Mouse (Mus musculus) gastrocnemius, postnatal 36 days (tissue): ENCODE data around the gene Sult2b1. TPM values are rescaled to one million over a fixed set of nuclear protein-coding genes. Genes with fewer than 3 reads are reported as not detected.

Experiments used
- DNase-seq, 2 experiments: peaks; one replicate each; pipeline ENCODE4 v3.0.0; 2022
- intact Hi-C: fragments of 180-260 bp; cut with DNase I; formaldehyde crosslinking; loops from one replicate; pipeline ENCODE4 v1.15.1; 2025
- total RNA-seq, 2 experiments: library from RNA; stranded (reverse); gene quantifications; 2 replicates each; pipeline ENCODE4 v1.2.3; 2021

The Sult2b1 gene
- total RNA-seq, 2 experiments from 2014 or later, result not detected

GRCm38 (mm10) chr7:45730727-45731431, 53.6 kb downstream of the Sult2b1 start:
- no peak for DNase-seq
- intact Hi-C loops, result loop anchor here (5.0 kb wide), 1 partner anchor 206 kb away; no protein-coding TSS in a partner anchor

- intact Hi-C loops, result no loop called here
These were observed 56.8 kb downstream of the Sult2b1 start for GRCm38 (mm10) chr7:45727625-45728024.

GRCm38 (mm10) chr7:45726419-45726818, 58.0 kb downstream of the Sult2b1 start:
- no peak for DNase-seq
- intact Hi-C loops, result no loop called here

More at GRCm38 (mm10) chr7:45727625-45728024, 56.8 kb downstream of the Sult2b1 start:
- no peak for DNase-seq

DNA sequence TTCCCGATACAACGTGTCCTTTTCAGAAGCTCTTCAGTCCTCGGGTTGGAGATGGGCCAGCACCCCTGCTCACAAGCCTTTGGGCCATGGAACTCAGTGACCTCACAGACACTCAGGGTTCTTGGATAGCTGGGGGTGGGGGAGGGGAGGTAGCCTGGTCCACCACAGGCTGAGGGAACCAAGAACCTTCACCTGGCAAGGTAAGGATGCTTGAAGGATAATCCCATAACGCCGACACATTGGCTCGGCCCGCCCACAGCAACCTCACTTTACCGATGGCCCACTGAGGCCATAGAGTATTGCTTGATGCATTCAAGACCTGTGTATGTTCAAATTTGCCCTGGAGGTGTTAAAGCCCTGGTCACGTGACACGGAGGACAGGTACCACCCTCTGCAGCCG, 58.8 kb downstream of the Sult2b1 start, which contains the start of gene Spaca4:
Spaca4 (minus strand) TSS at position 101 of the 400 bp plus-strand sequence.
- intact Hi-C loops, result no loop called here
- no peak for DNase-seq

- intact Hi-C loops, result no loop called here
- peak in 1 of 2 experiments; percentile 11 for DNase-seq
These were observed 59.3 kb downstream of the Sult2b1 start for GRCm38 (mm10) chr7:45725151-45725550.

GRCm38 (mm10) chr7:45723781-45724180, 60.7 kb downstream of the Sult2b1 start:
- intact Hi-C loops, result no loop called here
- no peak for DNase-seq

- intact Hi-C loops, result no loop called here
These were observed 61.2 kb downstream of the Sult2b1 start for GRCm38 (mm10) chr7:45723301-45723700.

GRCm38 (mm10) chr7:45722348-45722713, 62.1 kb downstream of the Sult2b1 start:
- intact Hi-C loops, result no loop called here
- peak in 1 of 2 experiments; percentile 22 for DNase-seq

More at GRCm38 (mm10) chr7:45723301-45723700, 61.2 kb downstream of the Sult2b1 start:
- peak in 1 of 2 experiments; percentile 6 for DNase-seq

- DNase-seq, result peak in 1 of 2 experiments; percentile 13
- intact Hi-C loops, result no loop called here
These were observed 62.7 kb downstream of the Sult2b1 start for GRCm38 (mm10) chr7:45721642-45722347.

GRCm38 (mm10) chr7:45721234-45721571, 63.3 kb downstream of the Sult2b1 start:
- intact Hi-C loops, result no loop called here
- DNase-seq, result no peak

DNA sequence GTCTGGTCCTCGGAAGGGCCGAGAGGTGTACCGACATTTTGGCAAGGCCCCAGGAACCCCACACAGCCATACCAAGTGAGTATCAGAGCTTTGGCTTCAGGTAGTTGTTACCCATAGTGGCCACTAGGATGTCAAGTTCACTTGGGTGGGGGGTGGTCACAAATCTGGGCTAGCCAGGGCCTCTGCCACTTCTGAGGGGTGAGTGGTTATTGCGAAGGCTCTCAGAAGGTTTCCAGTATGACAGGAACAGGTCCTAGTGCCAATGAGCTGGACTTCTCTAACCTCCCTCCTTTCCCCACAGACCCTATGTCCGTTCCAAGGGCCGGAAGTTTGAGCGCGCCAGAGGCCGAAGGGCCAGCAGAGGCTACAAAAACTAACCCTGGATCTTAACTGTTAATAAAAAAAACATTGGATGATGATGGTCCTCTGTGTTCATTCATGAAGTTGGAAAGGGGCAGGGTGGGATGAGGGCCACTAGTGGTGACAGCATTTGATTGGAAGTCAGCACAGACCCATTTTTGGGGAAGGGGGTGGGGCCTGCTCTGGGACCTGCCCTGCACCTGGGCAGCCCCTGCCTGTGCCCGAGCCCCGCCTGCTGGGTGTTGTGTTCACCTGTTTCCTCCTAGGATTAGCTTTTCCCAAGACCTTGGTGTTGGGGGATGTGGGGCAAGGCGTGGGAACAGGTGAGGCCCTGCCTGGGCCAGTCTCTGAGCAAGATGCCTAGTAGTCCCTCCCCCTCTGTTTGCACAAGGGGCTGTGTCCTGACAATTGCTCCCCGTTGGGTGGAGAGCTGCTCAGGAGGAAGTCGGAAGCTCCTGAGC, 63.8 kb downstream of the Sult2b1 start, which contains the start of gene Fam83e:
Fam83e (plus strand) TSS at position 800 of the 821 bp plus-strand sequence.
- DNase-seq, result peak in 1 of 2 experiments; percentile 14
- intact Hi-C loops, result no loop called here

DNA sequence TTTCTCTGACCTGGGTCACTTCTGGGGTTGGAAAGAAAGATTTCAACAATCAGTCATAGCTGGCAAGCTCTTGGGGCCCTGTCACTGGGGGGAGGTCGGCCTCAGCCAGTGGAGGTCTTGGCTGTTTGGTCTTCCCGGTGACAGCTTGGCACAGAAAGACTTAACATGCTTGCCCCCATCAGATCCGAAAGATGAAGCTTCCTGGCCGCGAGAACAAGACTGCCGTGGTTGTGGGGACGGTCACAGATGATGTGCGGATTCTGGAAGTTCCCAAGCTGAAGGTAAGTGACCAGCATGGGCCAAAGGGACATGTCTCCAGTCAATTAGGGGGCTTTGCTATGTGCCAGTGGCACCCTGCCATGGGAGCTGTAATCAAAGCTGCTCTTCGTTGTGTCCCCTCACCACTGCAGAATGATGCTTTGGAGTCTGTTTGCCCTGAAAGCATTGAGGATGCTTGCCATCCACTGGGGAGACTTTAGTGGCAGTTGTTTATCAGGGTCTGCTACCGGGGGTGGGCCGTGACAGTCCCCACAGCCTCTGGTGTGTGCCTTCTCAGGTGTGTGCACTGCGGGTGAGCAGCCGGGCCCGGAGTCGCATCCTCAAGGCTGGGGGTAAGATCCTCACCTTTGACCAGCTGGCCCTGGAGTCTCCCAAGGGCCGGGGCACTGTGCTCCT, 64.6 kb downstream of the Sult2b1 start:
- intact Hi-C loops, result no loop called here

GRCm38 (mm10) chr7:45719180-45719579, 65.3 kb downstream of the Sult2b1 start:
- peak in 1 of 2 experiments; percentile 17 for DNase-seq
- intact Hi-C loops, result no loop called here

More for the DNA sequence above, 64.6 kb downstream of the Sult2b1 start:
- DNase-seq, result peak in 1 of 2 experiments; percentile 12

DNA sequence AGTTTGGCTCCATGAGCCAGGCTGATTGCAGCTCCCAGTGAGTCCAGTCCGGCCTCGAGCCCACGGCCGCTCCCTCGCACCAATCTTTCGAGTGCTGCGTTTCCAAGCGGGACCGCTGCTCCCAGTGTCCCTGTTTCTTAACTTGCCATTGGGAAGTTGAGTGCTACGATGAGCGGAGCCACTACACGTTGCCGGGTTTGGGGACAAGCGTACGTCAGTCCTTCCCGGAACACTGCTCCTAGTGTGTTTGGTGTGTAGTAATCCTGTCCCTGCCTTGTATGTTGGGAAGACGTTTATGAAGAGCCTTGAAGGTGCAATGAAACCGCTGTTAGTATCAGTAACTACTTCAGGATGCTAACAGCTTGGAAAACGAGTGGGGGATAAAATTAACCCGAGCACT, 66.1 kb downstream of the Sult2b1 start:
- intact Hi-C loops, result no loop called here

DNA sequence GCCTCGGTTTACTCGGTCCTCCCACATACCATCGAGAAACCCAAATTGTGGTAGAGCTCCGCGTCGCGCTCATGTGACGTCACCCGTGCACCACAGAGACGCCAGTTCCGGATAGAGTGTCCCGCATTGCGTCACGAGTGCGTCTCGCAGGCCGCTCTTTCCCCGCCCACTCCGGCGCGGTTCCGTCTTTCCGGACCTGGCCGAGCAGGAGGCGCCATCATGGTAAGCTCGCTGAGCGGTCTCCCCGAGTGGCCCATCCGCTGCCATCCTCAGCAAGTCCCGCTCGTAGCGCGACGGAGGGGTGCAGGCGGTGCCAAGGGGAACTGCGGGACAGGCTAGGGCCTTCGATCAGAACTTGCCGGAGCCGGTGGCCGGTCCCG, 66.6 kb downstream of the Sult2b1 start, which contains the start of gene Sphk2:
Sphk2 (minus strand) TSS at position 85 of the 380 bp plus-strand sequence.
- peak; percentile 97 to 98 for DNase-seq
- intact Hi-C loops, result no loop called here

More for the DNA sequence above, 66.1 kb downstream of the Sult2b1 start:
- no peak for DNase-seq

GRCm38 (mm10) chr7:45716952-45717917, 67.2 kb downstream of the Sult2b1 start:
- no peak for DNase-seq
- intact Hi-C loops, result no loop called here

- intact Hi-C loops, result no loop called here
- DNase-seq, result no peak
These were observed 68.0 kb downstream of the Sult2b1 start for GRCm38 (mm10) chr7:45716460-45716857.

DNA sequence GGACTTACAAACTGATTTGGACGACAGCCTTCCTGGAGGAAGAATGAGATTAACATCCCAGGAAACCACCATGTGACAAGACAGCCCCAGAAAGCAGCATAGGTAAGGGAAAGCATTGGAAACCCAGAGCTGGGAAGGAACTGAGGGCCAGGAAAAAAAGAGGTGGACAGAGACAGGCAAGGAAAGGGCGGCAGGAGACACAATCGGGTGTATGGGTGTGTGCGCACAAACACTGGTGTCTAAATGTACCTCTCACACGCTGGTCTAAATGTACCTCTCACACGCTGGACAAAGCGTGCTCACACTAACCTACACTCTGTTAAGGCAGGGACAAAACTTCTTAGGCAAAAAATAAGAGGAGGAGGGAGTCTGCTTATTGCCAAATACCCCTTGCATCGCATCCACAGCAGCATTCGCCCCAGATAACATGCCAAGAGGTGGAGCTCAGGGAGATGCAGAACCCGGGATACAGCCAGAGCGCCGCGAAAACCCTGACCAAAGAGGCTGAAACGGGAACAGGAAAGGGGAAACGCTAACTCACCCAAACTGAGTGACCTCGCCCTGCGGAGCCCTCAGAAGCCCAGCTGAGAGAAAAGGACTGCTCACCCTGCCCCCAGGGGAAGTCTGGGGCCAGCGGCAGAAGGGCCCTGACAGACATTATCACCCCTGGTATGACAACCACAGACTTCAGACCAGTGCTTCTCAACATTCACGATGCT, 68.6 kb downstream of the Sult2b1 start:
- no peak for DNase-seq
- intact Hi-C loops, result no loop called here
